Comparison of ENCODE assay signal across 8 mouse cellular contexts in the genomic region with DNA sequence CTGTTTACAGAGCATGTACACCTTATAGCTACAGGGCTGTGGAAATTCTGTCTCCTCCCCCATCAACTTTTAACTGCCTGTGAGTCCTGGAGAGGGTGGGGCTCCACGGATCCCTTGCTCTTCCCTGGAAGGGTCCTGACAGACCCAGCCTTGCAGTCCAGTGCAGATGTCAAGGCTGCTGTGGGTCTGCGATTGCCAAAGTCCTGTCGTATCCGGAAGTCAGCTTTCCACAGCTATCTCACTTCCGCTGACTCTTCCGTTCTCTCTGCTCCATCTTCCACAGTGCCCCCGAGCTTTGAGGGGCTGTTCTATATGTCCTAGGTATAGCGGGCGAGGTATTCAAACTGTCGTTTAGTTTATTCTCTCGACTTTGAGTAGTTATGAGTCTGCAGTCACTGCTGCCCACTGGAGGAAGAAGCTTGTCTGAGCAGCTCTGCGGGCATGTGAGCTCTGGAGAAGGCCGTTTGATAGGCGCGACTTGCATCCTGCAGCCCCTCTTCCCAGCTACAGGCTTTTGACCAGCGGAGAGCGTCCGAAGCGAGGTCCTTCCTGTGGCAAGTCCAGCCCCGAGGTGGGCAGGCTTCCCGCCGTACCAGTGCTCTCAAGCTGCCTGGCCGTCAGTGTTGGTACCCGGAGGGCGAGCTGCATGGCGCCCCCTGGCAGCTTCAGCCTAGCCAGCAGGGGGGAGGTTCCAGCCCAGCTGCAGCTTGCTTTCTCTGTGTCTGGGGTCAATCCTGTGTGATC. TPM values are rescaled to one million over a fixed set of nuclear protein-coding genes. Genes with fewer than 3 reads are reported as not detected.
DNase-seq lines count a peak whose midpoint lies in the region; ATAC-seq and TF ChIP-seq lines count a peak whose summit lies in the region.

No protein-coding gene starts in this region.

- 49% methylated on average over 26 of the region's 26 CpGs for WGBS in forebrain, embryonic 15.5 days
- 17% methylated on average over 26 of the region's 26 CpGs for WGBS in liver, embryonic 14.5 days (ENCODE audit: insufficient replicate concordance)

- peak overlapping the region; percentile 27; the same call in 1 of the 2 replicates for H3K4me2 ChIP-seq in forebrain, embryonic 15.5 days (replicated peaks)
- peak overlapping the region; percentile 73 for H3K4me2 ChIP-seq in liver, embryonic 14.5 days (ENCODE audit: low read depth)

- H3K36me3 ChIP-seq in ES-Bruce4 (ENCODE audit: control insufficient read depth, insufficient read depth, low read length, poor library complexity, severe bottlenecking), result no peaks in the 10 kb centered on the region
- peaks cover 2% of the 10 kb centered on the region; the same call in 1 of the 2 replicates for H3K36me3 ChIP-seq in forebrain, embryonic 15.5 days
- H3K36me3 ChIP-seq in liver, embryonic 14.5 days (replicated peaks; ENCODE audit: control insufficient read depth, insufficient read depth, low read depth), result no peaks in the 10 kb centered on the region

- no peak for TF ChIP-seq EP300 in ES-Bruce4 (IDR thresholded peaks at IDR 0.05; ENCODE audit: insufficient read depth, low read depth, low read length)
- TF ChIP-seq EP300 in liver, embryonic 14.5 days (IDR thresholded peaks at IDR 0.05; ENCODE audit: low read depth), result no peak

- no peaks in the 10 kb centered on the region for H3K9me3 ChIP-seq in ES-Bruce4 (replicated peaks; ENCODE audit: control insufficient read depth, insufficient read depth, low read length, poor library complexity, severe bottlenecking)
- H3K9me3 ChIP-seq in forebrain, embryonic 15.5 days, result no peaks in the 10 kb centered on the region
- no peaks in the 10 kb centered on the region for H3K9me3 ChIP-seq in liver, embryonic 14.5 days (ENCODE audit: control insufficient read depth, low read length)

- TF ChIP-seq POLR2A in ES-Bruce4 (IDR thresholded peaks at IDR 0.05; ENCODE audit: insufficient read depth, low read length), result no peak

- ATAC-seq in forebrain, embryonic 15.5 days (replicated peaks), result no peak
- peak; percentile 69 for ATAC-seq in liver, embryonic 14.5 days (ENCODE audit: insufficient read depth)

- no peak overlapping the region for H3K9ac ChIP-seq in ES-Bruce4 (ENCODE audit: low read depth, poor library complexity, severe bottlenecking)
- no peak overlapping the region for H3K9ac ChIP-seq in forebrain, embryonic 15.5 days (replicated peaks)
- peak overlapping the region; percentile 60 for H3K9ac ChIP-seq in liver, embryonic 14.5 days (replicated peaks)

- no peaks in the 10 kb centered on the region for H3K4me1 ChIP-seq in ES-Bruce4 (ENCODE audit: control insufficient read depth, insufficient read depth, low read length)
- H3K4me1 ChIP-seq in forebrain, embryonic 15.5 days, result peaks cover 11% of the 10 kb centered on the region
- H3K4me1 ChIP-seq in liver, embryonic 14.5 days (replicated peaks; ENCODE audit: control insufficient read depth in 2 of 2, insufficient read depth in 2 of 2, low read length in 1 of 2), result peaks cover 17 to 32% of the 10 kb centered on the region in 2 experiments

- peak; percentile 41 for TF ChIP-seq CTCF in ES-Bruce4 (IDR thresholded peaks at IDR 0.05; ENCODE audit: low read depth, low read length)
- peak; percentile 88 for TF ChIP-seq CTCF in liver, embryonic 14.5 days (IDR thresholded peaks at IDR 0.05; ENCODE audit: low read depth)

- H3K27me3 ChIP-seq in ES-Bruce4 (ENCODE audit: control insufficient read depth, insufficient read depth, low read length, poor library complexity, severe bottlenecking), result no peaks in the 10 kb centered on the region
- no peaks in the 10 kb centered on the region for H3K27me3 ChIP-seq in forebrain, embryonic 15.5 days
- no peaks in the 10 kb centered on the region for H3K27me3 ChIP-seq in liver, embryonic 14.5 days (ENCODE audit: control insufficient read depth, insufficient read depth, low read length)

- peak; percentile 18 for DNase-seq in adrenal gland, adult 8-10 months
- peak; percentile 69 for DNase-seq in induced T-regulatory cell, adult 2 months (ENCODE audit: low read depth)
- DNase-seq in liver, embryonic 14.5 days (ENCODE audit: low read depth in 3 of 3, low spot score in 3 of 3), result no peak
- peak; percentile 49 for DNase-seq in naive thymus-derived CD4-positive, alpha-beta T cell, adult 2 months (ENCODE audit: low read depth)
- DNase-seq in testis, postnatal 10 days (ENCODE audit: low spot score), result peak; percentile 75
- no peak for DNase-seq in urinary bladder, adult 2 months (ENCODE audit: low spot score)

- peak overlapping the region; percentile 48; the same call in 1 of the 2 replicates for H3K4me3 ChIP-seq in ES-Bruce4 (ENCODE audit: low read depth, low read length)
- no peak overlapping the region for H3K4me3 ChIP-seq in forebrain, embryonic 15.5 days
- H3K4me3 ChIP-seq in liver, embryonic 14.5 days (ENCODE audit: insufficient read depth in 1 of 2, low read depth in 2 of 2, low read length in 2 of 2), result peak overlapping the region; percentile 52 to 64

- no peak overlapping the region for H3K27ac ChIP-seq in ES-Bruce4 (ENCODE audit: insufficient read depth, low read length)
- no peak overlapping the region for H3K27ac ChIP-seq in forebrain, embryonic 15.5 days (replicated peaks)
- no peak overlapping the region; the same call in 1 of the 2 replicates for H3K27ac ChIP-seq in liver, embryonic 14.5 days

RNA-seq across cellular contexts. Expression of gene Pigk, which starts 49.4 kb away (rescaled TPM):
- 22.0 and 23.8 TPM in 2 replicates for polyA plus RNA-seq in ES-Bruce4 (2011; ENCODE audit: insufficient read depth, insufficient read length, low read depth, missing spikeins)
- 10 to 100 TPM; 65.0 to 73.7 (median 68.0) TPM for total RNA-seq in adrenal gland, adult 8-10 months (2022)
- polyA plus RNA-seq in forebrain, embryonic 15.5 days (2015; fragmentation: Nextera tagmentation; extraction: Ambion mirVana), result 31.0 and 32.1 TPM in 2 replicates
- 7.0 and 7.9 TPM in 2 replicates for polyA plus RNA-seq in liver, embryonic 14.5 days (2012; rRNA removed)
- polyA plus RNA-seq in liver, embryonic 14.5 days (2014; fragmentation: Nextera tagmentation; extraction: Ambion mirVana), result 22.2 and 23.3 TPM in 2 replicates
- 20.7 and 21.6 TPM in 2 replicates for polyA plus RNA-seq in urinary bladder, adult 2 months (2012; rRNA removed)

Comparison
In these comparisons a context has a peak if more than half of its experiments do, and no peak if none do; other contexts are left out.
1. DNase-seq: peak in adrenal gland, adult 8-10 months (single experiment), induced T-regulatory cell, adult 2 months (single experiment), naive thymus-derived CD4-positive, alpha-beta T cell, adult 2 months (single experiment) and testis, postnatal 10 days (single experiment); none in liver, embryonic 14.5 days (0 of 3) and urinary bladder, adult 2 months (single experiment).